Mouse (Mus musculus) ES-CJ7 (cell line): ENCODE data around the gene Usp31.

ENCODE experiments used
- DNase-seq: peaks from one replicate; pipeline ENCODE4 v3.0.0; 2011; ENCODE audit warnings: low read depth, low spot score

Gene Usp31

GRCm38 (mm10) chr7:121707073-121707667 is at the start of gene Usp31:
TSS of gene Usp31 (minus strand) at chr7:121707253.
- peak; percentile 99 for DNase-seq

GRCm38 (mm10) chr7:121754748-121755147 is 47.7 kb upstream of the Usp31 start:
- DNase-seq = no peak

- DNase-seq = no peak
Measured at GRCm38 (mm10) chr7:121750244-121750643, 43.2 kb upstream of the Usp31 start.

GRCm38 (mm10) chr7:121737511-121738415 is 30.7 kb upstream of the Usp31 start:
- no peak for DNase-seq

- DNase-seq = peak; percentile 90
Measured at GRCm38 (mm10) chr7:121734171-121734831, 27.2 kb upstream of the Usp31 start, which contains the start of gene Scnn1g. TSS of gene Scnn1g (plus strand) at chr7:121734479.

- peak; percentile 50 for DNase-seq
Measured at GRCm38 (mm10) chr7:121730225-121730624, 23.2 kb upstream of the Usp31 start.

GRCm38 (mm10) chr7:121717031-121717430 is 10.0 kb upstream of the Usp31 start:
- DNase-seq = no peak

- no peak for DNase-seq
Measured at GRCm38 (mm10) chr7:121711171-121711570, 4.1 kb upstream of the Usp31 start.

GRCm38 (mm10) chr7:121706411-121707072 is 511 bp downstream of the Usp31 start:
- DNase-seq = peak; percentile 32

GRCm38 (mm10) chr7:121705051-121705450 is 2.0 kb downstream of the Usp31 start:
- no peak for DNase-seq

GRCm38 (mm10) chr7:121701983-121702382 is 5.1 kb downstream of the Usp31 start:
- DNase-seq = no peak

- no peak for DNase-seq
Measured at GRCm38 (mm10) chr7:121700480-121700879, 6.6 kb downstream of the Usp31 start.

GRCm38 (mm10) chr7:121699218-121699617 is 7.8 kb downstream of the Usp31 start:
- DNase-seq = no peak

GRCm38 (mm10) chr7:121697574-121697973 is 9.5 kb downstream of the Usp31 start:
- no peak for DNase-seq

- DNase-seq = no peak
Measured at GRCm38 (mm10) chr7:121697170-121697569, 9.9 kb downstream of the Usp31 start.

GRCm38 (mm10) chr7:121691803-121692202 is 15.2 kb downstream of the Usp31 start:
- DNase-seq = no peak

- DNase-seq = no peak
Measured at GRCm38 (mm10) chr7:121689338-121689737, 17.7 kb downstream of the Usp31 start.

- DNase-seq = no peak
Measured at GRCm38 (mm10) chr7:121685140-121685984, 21.7 kb downstream of the Usp31 start.

GRCm38 (mm10) chr7:121681191-121681590 is 25.9 kb downstream of the Usp31 start:
- no peak for DNase-seq

- DNase-seq = no peak
Measured at GRCm38 (mm10) chr7:121677105-121677753, 29.8 kb downstream of the Usp31 start.
